Mouse (Mus musculus) adrenal gland (tissue): ENCODE measurements at regions not wholly inside any gene's neighbourhood (a gene's known extent, or its start where the extent isn't known, plus 50 kb on each side); places are given as distances from the start of the nearest gene placed in this dataset.

Experiments
- intact Hi-C: fragments of 180-260 bp; cut with DNase I; formaldehyde crosslinking; loops from one replicate; pipeline ENCODE4 v1.15.1; 2025

DNA sequence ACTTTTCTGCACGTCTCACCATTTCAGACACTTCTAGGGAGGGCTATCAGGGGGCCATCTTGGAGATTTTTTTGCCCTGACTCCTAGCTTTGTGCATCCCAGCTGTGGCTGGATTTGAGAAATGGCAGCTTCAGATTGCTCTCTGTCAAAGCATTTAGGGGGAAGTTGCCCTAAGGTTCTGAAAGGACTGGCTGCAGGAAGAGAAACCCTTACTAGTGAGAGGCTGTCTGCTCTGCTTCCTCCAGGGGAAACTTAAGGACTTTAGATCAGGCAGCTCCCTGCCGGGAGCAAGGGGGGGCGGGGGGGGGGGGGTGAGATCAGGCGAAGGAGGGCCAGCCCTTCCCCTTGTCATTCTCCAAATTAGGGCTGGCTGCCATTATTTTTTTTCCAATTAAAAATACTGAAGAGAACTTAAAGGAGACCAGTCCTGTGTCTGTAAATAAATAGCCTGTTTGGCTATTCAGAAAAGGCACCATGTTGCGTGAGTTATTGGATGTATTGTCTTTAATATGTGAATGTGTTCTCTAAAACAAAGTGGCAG is 141.7 kb upstream of the Tbl1xr1 start:
- intact Hi-C loops: loop anchor here (5.0 kb wide), 3 partner anchors 62 to 212 kb away; no protein-coding TSS in a partner anchor

DNA sequence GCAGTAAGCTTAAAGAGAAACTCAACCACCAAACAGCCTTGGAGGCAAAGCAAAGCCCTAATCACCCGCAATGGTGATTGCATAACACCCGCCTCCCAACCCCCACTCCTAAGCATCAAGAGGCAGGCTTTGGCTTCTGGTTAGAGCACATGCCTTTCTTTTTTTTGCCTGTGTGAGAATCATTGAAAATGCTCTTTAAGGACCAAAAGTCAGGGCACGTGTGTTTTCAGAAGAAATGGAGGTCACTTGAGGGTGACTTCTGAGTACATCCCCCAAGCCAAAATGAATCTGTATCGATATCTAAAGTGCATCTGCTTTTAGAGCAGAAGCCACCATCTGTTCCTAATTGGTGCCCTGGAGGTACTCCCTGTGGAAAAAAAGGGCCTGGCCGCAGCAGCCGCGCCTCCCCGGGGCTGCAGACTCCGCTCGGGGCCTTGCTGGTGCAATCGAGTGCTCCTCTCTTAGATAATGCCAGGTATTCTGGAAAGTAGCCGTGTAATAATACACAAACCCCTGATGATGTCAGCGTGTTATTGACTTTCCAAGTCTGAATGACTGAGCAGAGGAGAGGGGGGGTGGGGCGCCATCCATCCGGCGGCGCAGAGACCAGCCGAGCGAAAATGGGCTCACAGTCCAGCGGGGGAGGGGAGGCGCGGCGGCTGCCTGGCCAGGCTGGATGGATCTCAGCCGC is 140.7 kb upstream of the Tbl1xr1 start:
- intact Hi-C loops: loop anchor here (1.0 to 5.0 kb wide), 3 partner anchors 62 to 212 kb away; partner anchors contain the start of gene Tbl1xr1

DNA sequence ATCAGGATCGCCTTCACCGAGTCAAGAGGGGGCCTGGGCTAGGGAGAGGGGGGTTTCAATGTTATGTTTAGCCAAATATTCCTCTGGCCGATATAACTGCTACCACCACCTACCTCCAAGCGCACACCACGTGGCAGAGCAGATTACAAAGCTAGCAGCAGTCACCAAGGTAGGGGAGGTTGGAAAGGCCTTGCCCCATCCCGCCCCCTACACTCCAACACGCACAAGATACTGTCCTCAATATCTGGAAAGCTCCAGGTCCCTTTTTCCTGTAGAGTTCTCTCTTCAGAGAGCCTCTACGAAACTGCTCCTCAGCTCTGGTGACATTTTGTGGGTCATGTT is 140.2 kb upstream of the Tbl1xr1 start:
- intact Hi-C loops: loop anchor here (1.0 to 5.0 kb wide), 3 partner anchors 61 to 211 kb away; partner anchors contain the start of gene Tbl1xr1

DNA sequence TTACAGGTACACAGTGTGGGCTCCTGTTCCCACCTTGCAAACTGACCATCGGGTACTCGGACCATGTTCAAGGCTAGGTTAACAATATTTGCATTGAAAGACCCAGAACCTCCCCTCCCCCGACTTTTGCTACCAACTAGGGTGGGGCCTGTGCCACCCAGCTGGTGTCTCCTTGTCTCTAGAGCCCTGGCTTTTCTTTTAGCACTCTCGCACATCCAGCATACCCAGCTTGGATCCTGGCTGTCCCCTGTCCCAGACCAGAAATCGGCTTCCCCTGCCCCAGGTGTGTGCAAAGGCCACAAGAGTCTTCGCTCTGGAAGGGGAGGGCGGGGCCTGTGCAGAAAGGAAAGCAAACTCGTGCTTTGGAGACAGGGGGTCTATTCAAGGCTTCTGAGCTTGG is 139.8 kb upstream of the Tbl1xr1 start:
- intact Hi-C loops: loop anchor here (1.0 to 5.0 kb wide), 3 partner anchors 61 to 211 kb away; partner anchors contain the start of gene Tbl1xr1

DNA sequence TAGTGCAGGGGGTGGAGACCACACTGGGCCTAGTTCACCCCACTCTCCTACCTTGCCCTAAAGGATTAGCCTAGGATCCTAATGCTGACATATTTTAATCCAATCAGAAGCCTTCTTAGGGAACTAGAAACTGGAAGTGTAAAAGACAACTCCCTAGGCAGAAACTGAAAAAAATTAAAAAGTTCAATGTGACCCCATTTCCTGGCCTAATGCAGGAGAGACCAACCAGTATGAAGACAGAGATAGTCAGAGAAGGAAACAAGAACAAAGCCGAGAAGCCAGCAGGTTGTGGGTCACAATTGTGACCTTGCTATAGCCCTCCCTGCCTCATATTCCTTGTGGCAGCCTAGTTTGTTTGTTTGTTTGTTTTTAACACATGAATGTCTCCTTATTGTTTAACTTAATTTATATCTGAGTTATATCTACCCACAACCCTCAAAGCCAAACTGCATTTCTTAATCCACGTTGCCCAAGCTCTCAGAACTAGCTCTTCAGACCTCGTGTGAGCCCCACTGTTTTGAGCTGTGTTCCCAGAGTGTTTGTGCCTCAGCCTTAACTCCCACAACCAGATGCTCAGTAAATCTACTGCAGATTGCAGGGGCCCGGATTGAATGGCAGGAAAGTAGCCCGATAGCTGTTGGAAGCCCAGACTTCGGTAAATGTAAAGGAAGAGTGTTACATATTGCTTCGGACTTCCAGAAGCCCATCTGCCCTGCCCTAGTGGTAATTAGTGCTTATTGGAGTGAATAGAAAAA is 139.0 kb upstream of the Tbl1xr1 start:
- intact Hi-C loops: loop anchor here (5.0 kb wide), 2 partner anchors 60 to 210 kb away; no protein-coding TSS in a partner anchor

DNA sequence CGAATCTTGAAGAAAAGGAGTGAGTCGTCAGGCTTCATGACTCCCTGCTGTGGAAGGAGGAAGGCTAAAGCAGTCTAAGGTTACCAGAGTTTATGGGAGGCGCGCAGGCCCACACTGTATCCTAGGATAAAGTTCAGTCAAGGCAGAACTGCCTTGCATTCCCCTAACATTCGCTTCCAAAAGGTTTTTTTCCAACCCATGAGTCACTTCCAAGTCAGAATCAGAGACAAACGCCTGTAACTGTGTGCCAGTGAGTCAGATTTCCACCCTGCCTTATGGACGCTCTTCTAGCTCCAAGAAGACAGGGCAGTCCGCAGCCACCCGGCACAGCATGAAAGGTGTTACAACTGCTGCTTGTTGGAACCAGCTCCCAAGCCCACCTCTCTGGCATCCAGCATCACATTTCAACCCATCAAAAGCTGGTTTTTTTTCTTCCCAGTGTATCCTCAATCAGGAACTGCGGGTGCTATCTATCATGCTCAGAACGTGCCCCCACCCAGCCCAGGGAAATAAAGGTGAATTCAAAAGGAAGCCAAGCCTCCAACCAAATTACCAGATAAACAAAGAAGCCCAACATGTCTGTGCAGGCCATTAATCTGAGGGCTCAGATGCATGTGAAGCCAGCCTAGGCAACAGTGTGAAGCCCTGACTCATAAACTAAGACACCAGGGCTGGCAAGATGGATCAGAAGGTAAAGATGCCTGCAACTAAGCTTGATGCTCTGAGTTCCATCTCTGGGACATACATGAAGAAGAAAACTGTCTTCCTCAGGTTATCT is 138.2 kb upstream of the Tbl1xr1 start:
- intact Hi-C loops: loop anchor here (5.0 kb wide), 2 partner anchors 59 to 209 kb away; no protein-coding TSS in a partner anchor

DNA sequence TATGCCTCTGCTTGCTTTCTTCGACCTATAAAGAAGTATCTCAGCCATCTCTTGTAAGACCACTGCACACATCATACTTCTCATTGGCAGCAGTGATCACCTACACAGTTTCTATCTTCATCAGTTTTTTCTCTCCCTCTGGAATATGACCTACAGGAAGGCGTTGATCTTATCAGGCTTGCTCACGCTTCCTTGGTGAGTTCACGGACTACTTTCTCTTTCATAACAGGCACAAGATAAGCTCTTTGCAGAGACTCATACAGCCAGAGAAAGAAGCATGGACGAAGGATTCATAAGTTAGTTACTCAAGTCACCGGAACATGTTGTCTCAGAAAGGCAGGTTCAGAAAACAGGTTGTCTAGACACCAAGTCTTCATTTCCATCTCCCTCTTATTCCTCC is 136.7 kb upstream of the Tbl1xr1 start:
- intact Hi-C loops: loop anchor here (5.0 kb wide), 2 partner anchors 58 to 208 kb away; no protein-coding TSS in a partner anchor

DNA sequence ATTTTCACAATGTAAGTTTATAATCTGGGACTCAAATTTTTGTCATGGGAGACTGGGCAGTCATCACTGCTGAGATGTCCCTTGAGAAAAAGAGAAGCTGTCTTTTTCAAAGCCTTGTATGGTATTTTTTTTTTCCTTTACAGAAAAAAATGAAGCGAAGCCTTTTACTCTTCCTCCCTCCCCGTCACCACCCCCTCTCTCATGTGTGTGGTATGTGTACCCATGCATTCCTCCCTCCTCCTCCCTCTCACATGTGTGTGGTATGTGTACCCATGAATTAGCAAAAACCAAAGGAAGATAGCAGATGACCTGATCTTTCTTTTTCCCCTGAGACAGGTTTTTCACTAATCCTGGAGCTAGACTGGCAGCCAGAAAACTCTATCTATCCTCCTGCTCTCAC is 134.9 kb upstream of the Tbl1xr1 start:
- intact Hi-C loops: no loop called here

DNA sequence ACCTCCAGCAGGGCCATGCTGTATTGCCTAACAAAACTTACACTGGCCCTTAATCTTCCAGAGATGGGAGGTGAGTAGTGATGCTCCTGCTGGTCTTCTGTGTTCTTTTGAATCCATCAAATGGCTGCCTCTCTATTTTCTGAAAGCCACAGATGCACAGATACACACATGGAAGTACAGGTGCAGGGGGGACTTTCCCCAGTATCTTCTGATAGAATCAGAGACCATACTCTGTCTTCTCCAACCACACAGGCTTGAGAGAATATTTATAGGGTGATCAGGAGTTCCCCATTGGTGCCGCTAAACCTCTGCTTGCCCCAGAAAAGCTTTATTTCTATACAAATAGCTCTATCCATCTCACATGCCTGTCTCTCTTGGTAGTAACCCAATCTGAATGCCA is 133.5 kb upstream of the Tbl1xr1 start:
- intact Hi-C loops: no loop called here

DNA sequence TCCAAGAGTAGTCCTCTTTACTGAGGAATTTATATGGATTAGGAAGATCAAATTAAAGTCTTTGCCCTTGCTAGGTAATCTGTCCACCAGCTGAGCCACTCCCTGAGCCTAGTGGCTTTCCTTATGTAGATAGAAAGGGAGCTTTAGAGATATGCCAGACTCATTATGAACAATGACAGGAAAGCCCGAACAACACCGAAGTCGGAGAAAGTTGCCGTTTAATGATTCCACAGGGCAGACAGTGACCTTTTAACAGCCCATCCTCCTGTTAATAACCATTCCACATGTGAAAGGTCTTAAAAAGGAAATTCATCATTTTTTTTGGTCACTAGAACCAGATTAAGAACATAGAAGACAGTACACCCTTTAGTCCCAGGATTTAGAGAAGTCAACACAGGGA is 130.7 kb upstream of the Tbl1xr1 start:
- intact Hi-C loops: no loop called here

DNA sequence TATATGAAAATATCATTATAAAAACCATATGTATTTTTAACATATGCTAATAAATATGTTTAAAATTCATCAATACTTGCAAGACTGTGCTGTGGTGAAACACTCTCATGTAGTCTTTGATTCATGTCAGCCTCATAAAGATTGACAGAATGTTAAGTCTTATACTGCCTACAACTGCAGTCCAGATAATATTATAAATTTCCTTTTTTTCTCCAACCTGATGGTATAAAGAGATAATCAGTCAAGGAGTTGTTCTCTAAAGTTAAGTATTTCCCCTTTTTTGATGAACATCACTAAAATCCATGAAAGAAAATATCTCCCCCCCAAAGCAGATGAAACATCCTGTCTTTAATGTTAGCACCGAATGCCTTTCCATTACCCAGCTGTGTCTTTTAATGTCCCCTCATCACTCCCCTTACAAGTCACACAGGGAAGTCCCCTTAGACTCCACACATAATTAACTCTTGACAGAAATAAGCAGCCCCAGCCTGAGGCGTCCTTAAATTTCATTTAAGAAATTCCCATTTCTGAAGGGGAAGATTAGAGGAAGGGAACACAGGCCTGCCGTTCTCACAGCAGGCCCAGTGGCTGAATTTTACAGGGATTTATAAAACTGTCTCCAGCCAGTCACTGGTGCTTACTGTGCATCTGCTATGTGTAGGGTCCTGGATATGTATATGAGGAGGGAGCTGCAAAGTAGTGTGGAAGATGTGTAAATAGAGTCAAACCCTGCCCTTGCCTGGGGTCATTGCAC is 129.0 kb upstream of the Tbl1xr1 start:
- intact Hi-C loops: no loop called here

DNA sequence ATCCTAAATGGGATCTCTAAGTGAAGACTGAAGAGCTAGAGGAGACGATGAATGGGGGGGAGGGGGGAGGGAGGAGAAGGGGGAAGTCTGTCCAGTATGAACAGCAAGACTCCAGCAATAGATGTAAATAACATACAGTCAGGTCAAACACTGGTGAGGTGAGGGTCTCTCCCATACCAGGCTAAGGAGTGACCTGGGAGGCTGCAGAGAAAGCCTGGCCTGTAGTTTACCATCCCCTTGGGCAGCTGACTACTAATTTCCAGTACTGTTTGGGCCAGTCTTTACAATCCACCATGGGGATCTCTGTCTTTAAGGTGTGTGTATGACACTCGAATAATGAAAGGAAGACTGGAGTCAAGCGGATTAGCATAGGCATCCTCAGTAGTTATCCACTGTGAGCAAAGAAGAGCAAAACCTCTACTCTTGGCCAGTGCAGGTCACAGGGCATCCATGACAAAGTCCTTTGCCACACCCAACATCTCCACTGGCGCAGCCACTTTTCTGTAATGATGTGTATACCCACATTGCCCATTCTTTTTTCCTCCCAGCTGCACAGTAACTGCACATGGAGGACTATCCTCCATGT is 128.3 kb upstream of the Tbl1xr1 start:
- intact Hi-C loops: no loop called here

DNA sequence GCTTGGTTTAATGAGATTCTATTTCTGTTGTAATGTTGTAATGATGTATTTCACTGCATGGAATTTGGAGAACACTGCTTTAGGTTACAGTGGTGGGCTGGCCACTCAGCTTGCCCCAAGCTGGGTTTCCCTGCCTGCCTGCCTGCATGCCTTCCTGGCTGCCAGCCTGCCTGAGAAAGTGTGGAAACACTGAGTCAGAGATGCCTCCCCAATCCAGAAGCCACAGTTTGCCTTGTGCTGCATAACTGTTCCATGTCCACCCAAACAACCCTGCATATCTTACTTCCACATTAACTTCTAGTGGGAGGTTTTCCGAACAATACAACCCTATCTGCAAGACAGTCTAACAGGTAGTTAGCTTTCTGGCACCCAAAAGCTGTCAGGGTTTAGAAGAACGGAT is 127.0 kb upstream of the Tbl1xr1 start:
- intact Hi-C loops: no loop called here

DNA sequence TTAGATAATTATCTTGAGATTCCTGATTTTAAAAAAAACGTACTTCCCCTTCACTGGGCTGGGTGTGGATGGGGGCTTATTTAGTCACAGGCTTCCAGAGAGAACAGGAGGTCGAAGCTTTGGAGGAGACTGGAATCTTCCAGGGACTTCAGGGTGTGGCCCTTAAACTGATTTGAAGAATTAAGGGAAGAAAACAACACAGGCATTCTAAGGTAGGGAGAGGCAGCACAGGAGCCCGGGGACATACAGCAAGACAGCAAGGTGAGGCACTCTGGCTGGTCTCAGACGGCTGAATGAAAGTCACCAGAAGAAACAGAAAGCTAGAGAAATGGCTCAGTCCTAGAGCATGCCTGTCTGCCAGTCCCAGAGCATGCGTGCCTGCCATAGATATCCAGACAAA is 125.9 kb upstream of the Tbl1xr1 start:
- intact Hi-C loops: loop anchor here (5.0 kb wide), 2 partner anchors 47 to 127 kb away; partner anchors contain the start of gene Tbl1xr1

DNA sequence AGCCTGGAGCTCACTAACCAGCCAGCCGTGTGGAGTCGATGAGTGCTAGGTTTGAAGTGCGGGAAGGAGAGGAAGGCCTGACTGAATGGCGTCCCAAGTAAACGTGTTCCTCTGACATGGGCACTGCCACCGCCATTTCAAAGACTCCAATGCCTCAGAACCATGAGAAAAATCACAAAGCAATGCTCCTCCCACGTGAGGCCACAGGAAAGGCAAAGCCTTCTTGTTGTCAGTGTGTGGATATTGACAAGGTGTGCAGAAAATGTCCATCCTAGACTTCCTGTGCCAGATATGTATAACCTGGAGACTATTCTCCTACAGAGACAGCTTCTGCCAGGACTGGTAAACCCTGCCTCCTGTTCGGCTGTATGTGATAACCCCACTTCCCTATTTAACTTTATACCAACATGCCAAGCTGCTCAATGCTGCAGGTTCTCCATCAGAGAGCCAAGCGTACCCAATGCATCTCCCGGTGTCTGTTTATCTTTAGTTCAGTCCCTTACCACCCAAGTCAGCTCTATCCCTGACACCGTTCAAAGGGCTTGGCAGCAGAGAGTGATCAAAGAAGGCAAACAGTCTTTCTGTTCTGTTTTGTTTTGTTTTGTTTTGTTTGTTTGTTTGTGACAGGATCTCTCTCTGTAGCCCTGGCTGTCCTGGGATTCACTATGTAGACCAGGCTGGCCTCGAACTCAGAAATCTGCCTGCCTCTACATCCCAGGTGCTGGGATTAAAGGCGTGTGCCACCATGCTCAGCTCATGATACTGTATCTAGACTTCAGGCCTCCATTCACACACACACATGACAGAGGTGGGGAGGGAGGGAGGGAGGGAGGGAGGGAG is 124.8 kb upstream of the Tbl1xr1 start:
- intact Hi-C loops: loop anchor here (5.0 kb wide), 2 partner anchors 46 to 126 kb away; partner anchors contain the start of gene Tbl1xr1

DNA sequence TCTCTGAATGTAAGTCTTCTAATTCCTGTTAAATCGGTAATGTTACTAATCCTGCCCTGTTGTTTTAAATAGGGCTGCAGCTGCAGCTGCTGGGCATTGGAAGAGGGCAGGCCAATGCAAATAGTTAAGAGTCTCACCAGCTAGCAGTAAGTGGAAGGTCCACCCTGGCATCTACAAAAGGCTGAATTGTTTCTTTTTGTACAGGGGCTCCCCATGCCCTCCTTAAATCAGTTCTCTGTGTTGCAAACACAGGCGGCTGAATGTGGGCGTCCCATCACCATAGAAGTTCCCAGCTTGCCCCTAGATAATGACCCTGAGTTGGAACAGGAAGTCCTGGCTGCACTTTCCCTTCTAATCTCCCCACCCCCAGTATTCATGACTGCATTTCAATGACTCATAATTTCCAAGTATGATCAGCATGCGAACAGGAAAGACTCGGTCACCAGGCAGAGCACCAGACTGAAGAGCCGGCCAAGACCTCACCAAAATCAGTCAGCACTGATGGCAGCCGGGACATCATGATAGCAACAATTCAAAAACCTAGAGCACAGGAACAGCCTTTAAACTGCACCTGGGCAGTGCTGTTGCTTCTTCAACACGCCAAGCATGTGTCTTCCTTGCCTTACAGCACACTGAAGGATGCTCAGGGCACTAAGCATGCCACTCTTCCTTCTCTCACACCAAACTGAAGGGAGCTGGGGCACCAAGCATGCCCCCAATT is 123.6 kb upstream of the Tbl1xr1 start:
- intact Hi-C loops: loop anchor here (5.0 kb wide), 2 partner anchors 44 to 124 kb away; partner anchors contain the start of gene Tbl1xr1

DNA sequence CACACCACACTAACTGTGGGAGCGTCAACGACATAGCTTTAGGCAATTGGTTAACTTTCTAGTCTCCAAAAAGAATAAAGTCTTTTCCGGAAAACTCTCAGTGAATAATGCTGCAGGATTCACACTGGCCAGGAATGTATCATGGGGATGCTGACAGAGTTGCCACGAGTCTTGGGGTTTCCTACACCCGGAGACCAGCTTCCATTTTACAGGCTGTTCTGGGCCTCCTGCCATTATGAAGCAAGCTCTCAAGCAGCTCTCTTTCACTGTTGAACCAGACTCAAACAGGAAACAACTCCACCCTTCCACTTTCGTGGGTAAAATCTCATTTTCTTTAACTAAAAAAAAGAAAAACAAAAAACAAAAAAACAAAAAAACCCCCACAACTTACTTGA is 123.0 kb upstream of the Tbl1xr1 start:
- intact Hi-C loops: loop anchor here (5.0 kb wide), 2 partner anchors 44 to 124 kb away; partner anchors contain the start of gene Tbl1xr1

DNA sequence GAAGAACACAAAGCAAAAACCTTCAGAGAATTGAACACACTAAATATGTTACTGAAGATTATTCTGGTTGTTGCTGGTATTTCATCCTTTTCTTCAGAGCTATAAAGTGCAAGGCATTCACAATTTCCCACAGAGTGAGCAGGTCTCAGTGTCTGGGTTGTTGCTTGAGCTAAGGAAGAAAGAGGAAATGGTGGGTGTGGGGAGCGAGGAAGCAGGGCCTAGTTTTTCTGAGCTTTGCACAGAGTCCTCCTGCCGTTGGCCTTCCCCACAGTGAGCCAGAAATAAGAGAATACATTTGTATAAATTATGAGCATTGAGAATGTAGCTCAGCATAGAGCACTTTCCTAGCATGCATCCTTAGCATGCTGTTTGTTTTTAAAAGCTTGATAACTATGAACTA is 120.8 kb upstream of the Tbl1xr1 start:
- intact Hi-C loops: no loop called here
